14 mouse cellular contexts compared by ENCODE assay signal in genomic region chr2:32867354-32867753, GRCm38 (mm10). TPM values are rescaled to one million over a fixed set of nuclear protein-coding genes. Genes with fewer than 3 reads are reported as not detected.
DNase-seq lines count a peak whose midpoint lies in the region; ATAC-seq and TF ChIP-seq lines count a peak whose summit lies in the region.
"Had no signal": no experiment of that assay in that cellular context is flagged by ENCODE, and none has a peak within 500 bp of the region (broad histone marks: within the 10 kb centered on the region; RNA-seq: fewer than 3 reads in every experiment).

No protein-coding gene starts in this region.

- ATAC-seq in granulocyte monocyte progenitor cell, adult 5-6 weeks (replicated peaks; ENCODE audit: poor library complexity, severe bottlenecking): peak; percentile 98
- ATAC-seq: intestine, postnatal 0 days had no signal

- DNase-seq in Muller cell, postnatal 12 days (ENCODE audit: inconsistent ontology term): peak; percentile 92
- peak; percentile 70 for DNase-seq in adrenal gland, postnatal 10 days
- no peak for DNase-seq in heart, adult 18-20 months
- no peak for DNase-seq in thymus, postnatal 25 days
- no peak for DNase-seq in kidney, postnatal 36 days
- DNase-seq: heart, postnatal 14 days; spleen, adult 18-20 months had no signal

- peak overlapping the region; percentile 65 for H3K4me2 ChIP-seq in myocyte (ENCODE audit: low read depth)
- H3K4me2 ChIP-seq: embryonic facial prominence, embryonic 12.5 days; limb, embryonic 13.5 days; lung, embryonic 15.5 days had no signal

- TF ChIP-seq POLR2A in myocyte (IDR thresholded peaks at IDR 0.05; ENCODE audit: insufficient read length, low read depth): peak; percentile 46

- no peak overlapping the region for H3ac ChIP-seq in myocyte (ENCODE audit: control insufficient read depth, insufficient read length)

- H3K27me3 ChIP-seq in myocyte (ENCODE audit: control insufficient read depth, insufficient read depth, insufficient read length): no peaks in the 10 kb centered on the region
- H3K27me3 ChIP-seq: embryonic facial prominence, embryonic 12.5 days; limb, embryonic 13.5 days; lung, embryonic 15.5 days had no signal

- no peaks in the 10 kb centered on the region for H3K79me2 ChIP-seq in myocyte (ENCODE audit: control insufficient read depth, insufficient read depth)

- no peak overlapping the region for H3K4me3 ChIP-seq in myocyte
- H3K4me3 ChIP-seq: embryonic facial prominence, embryonic 12.5 days; limb, embryonic 13.5 days; lung, embryonic 15.5 days had no signal

- H3K36me3 ChIP-seq in myocyte (ENCODE audit: control insufficient read depth, insufficient read depth): no peaks in the 10 kb centered on the region
- H3K36me3 ChIP-seq: embryonic facial prominence, embryonic 12.5 days; G1E; limb, embryonic 13.5 days; lung, embryonic 15.5 days had no signal

TF ChIP-seq in myocyte, 11 proteins besides CTCF, POLR2A, EP300 and RAD21:
- TF ChIP-seq SRF (IDR thresholded peaks at IDR 0.05; ENCODE audit: control insufficient read depth, insufficient read length, low read depth): no peak
- TF ChIP-seq MAX (IDR thresholded peaks at IDR 0.05; ENCODE audit: low read depth): no peak
- peak; percentile 71 to 99 (median 96) for TF ChIP-seq MYOG (IDR thresholded peaks at IDR 0.05; ENCODE audit: control insufficient read depth in 1 of 3, insufficient read depth in 1 of 3, insufficient read length in 2 of 3, low read depth in 2 of 3)
- peak; percentile 30 to 99 (median 95) for TF ChIP-seq MYOD1 (IDR thresholded peaks at IDR 0.05; ENCODE audit: control insufficient read depth in 1 of 3, insufficient read length in 2 of 3, low read depth in 2 of 3)
- TF ChIP-seq E2F4 (IDR thresholded peaks at IDR 0.05; ENCODE audit: insufficient read depth): no peak
- no peak for TF ChIP-seq CEBPB (IDR thresholded peaks at IDR 0.05; ENCODE audit: insufficient read depth, poor library complexity, severe bottlenecking)
- TF ChIP-seq POLR2AphosphoS2 (IDR thresholded peaks at IDR 0.05; ENCODE audit: insufficient read length, low read depth): peak; percentile 26
- peak; percentile 82 for TF ChIP-seq TCF3 (IDR thresholded peaks at IDR 0.05; ENCODE audit: insufficient read length, low read depth)
- TF ChIP-seq USF1 (IDR thresholded peaks at IDR 0.05; ENCODE audit: low read depth): no peak
- TF ChIP-seq REST (IDR thresholded peaks at IDR 0.05; ENCODE audit: insufficient read depth, insufficient read length): no peak
- peak; percentile 69 for TF ChIP-seq TCF12 (IDR thresholded peaks at IDR 0.05; ENCODE audit: insufficient read depth, poor library complexity, severe bottlenecking)

RNA-seq across cellular contexts. Expression of gene Fam129b, which starts 8.6 kb away (rescaled TPM):
- 10 to 100 TPM; 28.9 to 30.7 TPM for total RNA-seq in adrenal gland, postnatal 10 days (2021)
- total RNA-seq in granulocyte monocyte progenitor cell, adult 5-6 weeks (2014; fragmentation: Nextera tagmentation): 7.9 and 20.5 TPM in 2 replicates
- total RNA-seq in granulocyte monocyte progenitor cell, adult 5-6 weeks (2017): 6.2 and 9.6 TPM in 2 replicates
- 204 TPM for polyA plus RNA-seq in myocyte (2012; fragmentation: generic; extraction: Trizol)
- total RNA-seq in heart, adult 18-20 months (2021): 10 to 100 TPM; 20.4 to 25.0 TPM

RNA-seq across cellular contexts. Expression of gene Stxbp1, which starts 20.3 kb away (rescaled TPM):
- total RNA-seq in adrenal gland, postnatal 10 days (2021): 10 to 100 TPM; 23.7 to 35.7 TPM
- 3.5 and 6.3 TPM in 2 replicates for total RNA-seq in granulocyte monocyte progenitor cell, adult 5-6 weeks (2014; fragmentation: Nextera tagmentation)
- 1.3 and 1.6 TPM in 2 replicates for total RNA-seq in granulocyte monocyte progenitor cell, adult 5-6 weeks (2017)
- 32.2 TPM for polyA plus RNA-seq in myocyte (2012; fragmentation: generic; extraction: Trizol)
- 10 to 100 TPM; 12.2 to 13.0 TPM for total RNA-seq in heart, adult 18-20 months (2021)

Comparison
In these comparisons a context has a peak if more than half of its experiments do, and no peak if none do; other contexts are left out.
1. DNase-seq: peak in Muller cell, postnatal 12 days (single experiment) and adrenal gland, postnatal 10 days (single experiment); none in heart, adult 18-20 months (0 of 2), thymus, postnatal 25 days (single experiment) and kidney, postnatal 36 days (0 of 2).